Mouse (Mus musculus) forebrain, embryonic 14.5 days (tissue): ENCODE measurements around the gene Utrn. TPM values are rescaled to one million over a fixed set of nuclear protein-coding genes. Genes with fewer than 3 reads are reported as not detected.

ENCODE experiments used
- ATAC-seq: fragments of 200-750 bp; cut with Nextera tagmentation; 2 replicates; pipeline ENCODE4 v1.8.0; 2017; ENCODE audit warnings: mild to moderate bottlenecking, moderate library complexity
- DNase-seq: peaks from one replicate; pipeline ENCODE4 v3.0.0-alpha.2; 2015; ENCODE audit warnings: low spot score
- H3K27ac ChIP-seq: fragments of 300-500 bp; sonication (generic); 2 replicates; pipeline ENCODE4 v1.5.1; 2014; ENCODE audit warnings: low read depth, mild to moderate bottlenecking, control low read depth, low read length, moderate library complexity
- H3K27me3 ChIP-seq: fragments of 300-500 bp; sonication (generic); replicated peaks from 2 replicates; pipeline ENCODE4 v1.6.1; 2014; ENCODE audit warnings: low read length, control low read depth, mixed read lengths; ENCODE audit not compliant: control insufficient read depth, insufficient read depth
- H3K36me3 ChIP-seq: fragments of 300-500 bp; sonication (generic); 2 replicates; pipeline ENCODE4 v1.6.1; 2014; ENCODE audit warnings: low read length, control low read depth; ENCODE audit not compliant: control insufficient read depth, insufficient read depth
- H3K4me1 ChIP-seq: fragments of 300-500 bp; sonication (generic); 2 replicates; pipeline ENCODE4 v1.6.1; 2014; ENCODE audit warnings: antibody characterized with exemption, low read length, control low read depth; ENCODE audit not compliant: control insufficient read depth, insufficient read depth
- H3K4me2 ChIP-seq: fragments of 300-500 bp; sonication (generic); 2 replicates; pipeline ENCODE4 v1.6.1; 2014; ENCODE audit warnings: mild to moderate bottlenecking, control low read depth, low read length
- H3K4me3 ChIP-seq: fragments of 300-500 bp; sonication (generic); 2 replicates; pipeline ENCODE4 v1.5.1; 2014; ENCODE audit warnings: low read depth, low read length, control low read depth
- H3K9ac ChIP-seq: fragments of 300-500 bp; sonication (generic); 2 replicates; pipeline ENCODE4 v1.6.1; 2014; ENCODE audit warnings: mild to moderate bottlenecking, low read length, control low read depth, moderate library complexity
- H3K9me3 ChIP-seq: fragments of 300-500 bp; sonication (generic); replicated peaks from 2 replicates; pipeline ENCODE4 v1.6.1; 2016; ENCODE audit warnings: low read length, control low read depth, mixed read lengths; ENCODE audit not compliant: control insufficient read depth
- WGBS: fragments of 180-500 bp; shearing (Covaris S2); extraction: QIAGEN DNeasy Blood & Tissue Kit; methylation state at CpG from one replicate; pipeline ENCODE4 v1.1.7; 2014; 5-methylcytosine and 5-hydroxymethylcytosine counted together
- polyA plus RNA-seq: library from polyadenylated mRNA; unstranded; fragments of >200 nt; fragmentation: Nextera tagmentation; extraction: Ambion mirVana; gene quantifications from 2 replicates; pipeline ENCODE4 v1.2.1, GENCODE M21; 2014

The Utrn gene
- polyA plus RNA-seq, 1 experiment from 2014 or later: 7.2 TPM

DNA sequence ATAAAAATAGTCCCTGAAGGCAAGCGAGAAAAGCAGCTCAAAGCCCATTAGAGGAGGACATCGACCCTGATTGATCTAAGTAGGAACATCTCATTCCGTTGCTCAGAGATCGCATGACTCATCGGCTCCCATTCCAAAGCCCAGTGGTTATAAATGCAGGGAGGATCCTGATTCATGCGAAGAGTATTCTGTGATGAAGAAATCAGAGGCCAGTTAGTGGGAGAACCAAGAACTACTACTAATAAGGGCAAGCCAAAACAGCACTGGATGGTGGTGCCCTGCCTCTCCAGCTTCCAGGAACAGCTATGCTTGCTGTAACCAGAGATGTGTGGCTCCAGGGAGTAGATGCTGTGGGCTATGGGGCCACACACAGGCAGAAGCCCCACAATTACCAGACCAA, 81.2 kb downstream of the Utrn start:
- ATAC-seq (no peak), DNase-seq (no peak)
- H3K4me1 ChIP-seq: no peaks in the 10 kb centered on the region
- H3K27ac ChIP-seq: no peak overlapping the region
- H3K4me2 ChIP-seq: no peak overlapping the region
- no peak overlapping the region for H3K9ac ChIP-seq
- no peaks in the 10 kb centered on the region for H3K36me3 ChIP-seq
- H3K9me3 ChIP-seq: no peaks in the 10 kb centered on the region
- H3K27me3 ChIP-seq: no peaks in the 10 kb centered on the region
- no peak overlapping the region for H3K4me3 ChIP-seq
- 87% methylated on average over 6 of the region's 6 CpGs for WGBS

DNA sequence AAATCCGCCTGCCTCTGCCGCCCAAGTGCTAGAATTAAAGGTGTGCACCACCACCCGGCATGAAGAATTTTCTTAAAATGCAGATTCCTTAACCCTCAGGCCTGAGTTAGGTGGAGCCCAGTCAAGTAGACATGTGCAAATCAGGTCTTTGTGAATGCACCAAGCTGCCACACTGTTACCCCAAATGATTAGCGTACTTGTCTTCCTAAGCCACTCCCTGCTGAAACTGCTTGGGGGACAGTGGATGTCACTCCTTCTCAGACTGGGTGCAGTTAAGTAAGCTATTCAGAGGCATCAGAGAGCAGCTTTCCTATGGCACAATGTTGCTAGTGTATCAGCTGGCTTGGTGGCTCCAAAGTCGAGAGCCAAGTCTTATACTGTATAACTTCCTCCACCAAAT, 83.9 kb downstream of the Utrn start:
- Histone ChIP-seq H3K27ac (no peak overlapping the region), H3K9ac (no peak overlapping the region), H3K36me3 (no peaks in the 10 kb centered on the region), H3K4me3 (no peak overlapping the region), H3K9me3 (no peaks in the 10 kb centered on the region), H3K4me2 (no peak overlapping the region), H3K4me1 (no peaks in the 10 kb centered on the region), H3K27me3 (no peaks in the 10 kb centered on the region)
- WGBS: 88% methylated on average over 5 of the region's 5 CpGs
- ATAC-seq (no peak), DNase-seq (no peak)

DNA sequence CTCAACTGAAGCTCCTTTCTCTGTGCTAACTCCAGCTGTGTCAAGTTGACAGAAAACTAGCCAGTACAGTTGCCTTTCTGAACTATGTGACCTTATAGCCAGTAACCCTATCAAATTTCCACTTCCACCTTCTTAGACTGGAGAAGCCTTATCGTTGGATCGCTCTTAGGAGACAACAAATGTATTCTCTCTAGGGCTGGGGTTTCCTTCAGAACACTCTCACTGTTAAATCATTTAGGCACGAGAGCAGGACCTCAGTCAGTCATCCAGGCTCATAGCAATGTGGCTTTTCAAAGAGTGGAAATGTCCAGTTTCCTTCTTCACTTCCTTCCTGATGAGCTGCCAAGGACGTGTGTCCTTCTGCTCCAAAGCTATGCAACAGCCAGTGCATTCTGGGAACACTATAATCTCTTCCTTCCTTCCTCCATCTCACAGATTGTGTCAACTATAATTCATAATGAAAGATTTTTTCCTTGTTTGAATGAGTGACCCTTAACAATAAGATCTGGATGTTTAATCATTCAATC, 87.7 kb downstream of the Utrn start:
- Histone ChIP-seq H3K27me3 (no peaks in the 10 kb centered on the region), H3K4me1 (no peaks in the 10 kb centered on the region), H3K9ac (no peak overlapping the region), H3K4me2 (no peak overlapping the region), H3K4me3 (no peak overlapping the region), H3K27ac (no peak overlapping the region), H3K36me3 (no peaks in the 10 kb centered on the region), H3K9me3 (no peaks in the 10 kb centered on the region)
- WGBS: 90% methylated on average over 4 of the region's 4 CpGs
- ATAC-seq (no peak), DNase-seq (no peak)

DNA sequence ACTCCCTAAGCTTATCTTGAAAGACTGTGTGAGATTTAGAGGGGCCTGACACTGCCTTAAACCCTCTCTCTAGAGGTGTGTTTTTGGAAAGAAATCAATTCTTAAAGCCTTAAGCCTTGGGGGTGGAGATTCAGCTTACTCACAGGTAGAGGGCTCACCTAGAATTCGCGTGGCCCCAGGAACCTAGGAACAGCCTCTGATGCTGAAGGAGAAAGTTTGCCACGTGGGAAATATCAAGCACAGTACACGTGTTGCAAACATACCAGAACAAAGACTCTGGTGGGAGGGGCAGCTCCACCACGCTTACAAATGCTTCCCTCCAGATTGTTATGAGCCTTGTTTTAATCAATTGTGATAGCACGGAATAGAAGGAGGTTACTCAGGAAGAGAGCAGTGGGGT, 96.0 kb downstream of the Utrn start:
- Histone ChIP-seq H3K4me2 (no peak overlapping the region), H3K4me1 (no peaks in the 10 kb centered on the region), H3K4me3 (no peak overlapping the region), H3K9me3 (no peaks in the 10 kb centered on the region), H3K27ac (no peak overlapping the region), H3K36me3 (no peaks in the 10 kb centered on the region), H3K9ac (no peak overlapping the region), H3K27me3 (no peaks in the 10 kb centered on the region)
- 45% methylated on average over 6 of the region's 6 CpGs for WGBS
- DNase-seq (no peak), ATAC-seq (no peak)

DNA sequence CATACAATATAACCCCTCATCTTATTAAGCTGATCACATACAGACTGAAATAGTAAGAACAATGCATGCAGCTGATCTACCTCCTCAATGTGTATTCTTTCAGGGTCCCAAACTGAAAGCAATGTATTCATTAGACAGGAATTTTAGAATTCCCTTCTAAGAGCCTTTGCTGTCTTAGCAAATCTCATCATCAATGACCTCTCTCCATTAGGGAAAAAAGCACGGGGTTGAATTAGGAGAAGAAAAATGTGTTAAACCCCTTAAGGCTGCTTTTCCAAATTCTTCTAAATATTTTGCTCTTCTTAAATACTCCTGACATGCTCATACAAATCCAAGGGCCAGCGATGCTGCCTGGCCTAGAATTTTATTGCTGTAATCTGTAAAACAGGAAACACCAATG, 97.7 kb downstream of the Utrn start:
- no peak overlapping the region for H3K9ac ChIP-seq
- no peaks in the 10 kb centered on the region for H3K9me3 ChIP-seq
- DNase-seq: no peak
- 82% methylated on average over 2 of the region's 2 CpGs for WGBS
- no peaks in the 10 kb centered on the region for H3K27me3 ChIP-seq
- H3K4me3 ChIP-seq: no peak overlapping the region
- H3K4me2 ChIP-seq: no peak overlapping the region
- H3K27ac ChIP-seq: no peak overlapping the region
- ATAC-seq: no peak
- no peaks in the 10 kb centered on the region for H3K4me1 ChIP-seq
- no peaks in the 10 kb centered on the region for H3K36me3 ChIP-seq

DNA sequence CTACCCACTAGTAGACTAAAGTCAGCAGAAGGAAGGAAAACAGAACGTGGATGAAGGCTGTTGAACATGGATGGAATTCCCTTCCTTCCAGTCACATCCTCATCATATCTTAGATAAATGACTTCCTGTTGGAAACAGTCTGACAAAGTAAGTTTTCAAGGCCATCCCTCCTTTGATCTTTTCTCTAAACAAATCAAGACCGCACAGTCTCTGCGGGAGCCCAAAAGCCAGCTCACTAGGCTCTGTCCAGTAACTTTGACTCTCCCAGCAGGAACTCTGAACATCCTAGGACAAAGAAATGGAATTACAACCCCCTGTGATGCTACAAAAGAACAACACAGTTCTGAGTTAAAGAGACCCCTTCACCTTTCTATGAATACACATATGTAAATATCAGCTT, 106.5 kb downstream of the Utrn start:
- Histone ChIP-seq H3K27ac (no peak overlapping the region), H3K9me3 (no peaks in the 10 kb centered on the region), H3K4me2 (no peak overlapping the region), H3K36me3 (no peaks in the 10 kb centered on the region), H3K9ac (no peak overlapping the region), H3K4me1 (0 out of 2 replicates have a peak, but pooled peaks cover 2% of the 10 kb centered on the region), H3K4me3 (no peak overlapping the region), H3K27me3 (no peaks in the 10 kb centered on the region)
- WGBS: 68% methylated on average over 3 of the region's 3 CpGs
- DNase-seq (no peak), ATAC-seq (no peak)

DNA sequence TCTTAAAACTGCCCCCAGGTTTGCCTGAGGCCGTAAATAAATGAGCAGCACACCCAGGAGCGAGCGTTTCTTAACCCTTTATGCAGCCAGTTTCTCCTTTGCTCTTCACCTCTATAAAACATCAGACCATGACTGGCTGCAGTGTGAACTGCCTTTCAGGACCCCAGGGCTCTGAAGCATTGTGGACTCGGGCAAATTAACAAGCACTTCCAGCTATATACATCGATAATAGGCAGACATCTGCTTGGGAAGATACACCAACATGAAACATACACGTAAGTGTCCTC, 110.5 kb downstream of the Utrn start:
- DNase-seq: no peak
- Histone ChIP-seq H3K27me3 (no peaks in the 10 kb centered on the region), H3K36me3 (no peaks in the 10 kb centered on the region), H3K4me3 (no peak overlapping the region), H3K4me1 (0 out of 2 replicates have a peak, but pooled peaks cover 2% of the 10 kb centered on the region), H3K27ac (no peak overlapping the region), H3K9ac (no peak overlapping the region), H3K9me3 (no peaks in the 10 kb centered on the region), H3K4me2 (no peak overlapping the region)
- no peak for ATAC-seq
- 51% methylated on average over 6 of the region's 6 CpGs for WGBS

DNA sequence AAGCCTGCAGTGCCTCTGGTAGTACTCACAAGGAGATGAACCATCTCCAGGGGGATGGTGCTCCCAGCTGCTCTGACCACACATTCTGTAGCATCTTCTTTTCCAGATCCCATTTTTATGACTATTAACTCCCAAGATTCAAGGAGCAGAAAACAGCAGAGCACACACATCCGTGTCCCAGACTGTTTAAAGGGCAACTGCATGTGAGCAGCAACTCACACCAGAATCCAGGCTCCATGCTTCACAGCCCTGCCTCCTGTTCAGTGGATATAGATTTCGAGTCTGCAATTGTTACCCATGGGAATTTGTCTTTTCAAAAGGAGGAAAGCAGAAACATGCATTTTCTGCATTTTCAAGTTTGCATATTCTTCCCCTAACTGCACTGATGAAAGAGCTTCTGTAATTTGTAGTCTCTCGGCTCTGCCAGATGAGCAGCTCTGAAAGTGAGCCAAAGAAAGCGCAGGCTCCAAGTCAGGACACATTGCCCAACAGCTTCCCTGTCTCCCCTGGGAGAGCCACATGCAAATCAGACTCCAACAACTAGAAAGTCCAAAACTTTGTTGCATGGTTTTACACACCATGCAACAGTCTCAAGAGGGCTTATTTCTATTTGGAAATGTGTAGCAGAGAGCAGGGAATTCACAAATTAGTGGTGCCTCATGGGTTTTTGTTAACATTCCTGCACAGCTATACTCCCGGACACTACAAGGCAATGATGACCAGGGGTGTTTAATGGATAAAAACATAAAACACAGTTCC, 111.0 kb downstream of the Utrn start:
- ATAC-seq (no peak), DNase-seq (peak; percentile 35)
- no peaks in the 10 kb centered on the region for H3K9me3 ChIP-seq
- H3K4me2 ChIP-seq: no peak overlapping the region
- 0 out of 2 replicates have a peak, but pooled peaks cover 2% of the 10 kb centered on the region for H3K4me1 ChIP-seq
- no peaks in the 10 kb centered on the region for H3K27me3 ChIP-seq
- no peak overlapping the region for H3K27ac ChIP-seq
- H3K9ac ChIP-seq: no peak overlapping the region
- H3K4me3 ChIP-seq: no peak overlapping the region
- WGBS: 52% methylated on average over 5 of the region's 5 CpGs
- H3K36me3 ChIP-seq: no peaks in the 10 kb centered on the region

DNA sequence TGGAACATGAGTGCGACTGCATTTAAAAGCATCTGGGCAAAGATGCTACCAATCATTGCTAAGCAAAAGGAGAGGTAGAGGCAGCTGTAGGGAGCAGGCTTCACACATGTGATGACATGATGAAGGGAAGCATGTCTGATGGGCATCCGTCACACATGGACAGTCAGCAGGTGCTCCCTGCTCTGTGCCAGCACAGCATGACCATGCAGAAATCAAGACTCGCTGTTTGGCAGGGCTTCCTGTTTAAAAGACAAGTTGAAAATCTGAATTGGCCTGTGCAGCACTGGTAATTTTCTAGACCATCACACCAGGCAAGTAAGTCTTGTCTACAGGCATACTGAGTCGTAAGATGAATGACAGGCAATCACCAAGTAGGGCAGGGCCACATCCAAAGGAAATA, 112.5 kb downstream of the Utrn start:
- Histone ChIP-seq H3K9ac (no peak overlapping the region), H3K36me3 (no peaks in the 10 kb centered on the region), H3K27ac (no peak overlapping the region), H3K4me3 (no peak overlapping the region), H3K4me1 (0 out of 2 replicates have a peak, but pooled peaks cover 2% of the 10 kb centered on the region), H3K9me3 (no peaks in the 10 kb centered on the region), H3K27me3 (no peaks in the 10 kb centered on the region), H3K4me2 (no peak overlapping the region)
- ATAC-seq (no peak), DNase-seq (no peak)
- 94% methylated on average over 4 of the region's 4 CpGs for WGBS
